Mouse (Mus musculus) hindbrain, postnatal 0 days (tissue): ENCODE results near the gene Zfp52. TPM values are rescaled to one million over a fixed set of nuclear protein-coding genes. Genes with fewer than 3 reads are reported as not detected.

Experiments used
- ATAC-seq: fragments of 200-750 bp; cut with Nextera tagmentation; 2 replicates; pipeline ENCODE4 v1.8.0; 2017; ENCODE audit warnings: mild to moderate bottlenecking, moderate TSS enrichment, moderate library complexity
- DNase-seq: peaks from one replicate; pipeline ENCODE4 v3.0.0-alpha.2; 2015; ENCODE audit warnings: low spot score
- H3K27ac ChIP-seq: fragments of 300-500 bp; sonication (generic); 2 replicates; pipeline ENCODE4 v1.5.1; 2014; ENCODE audit warnings: mild to moderate bottlenecking
- H3K27me3 ChIP-seq: fragments of 300-500 bp; sonication (generic); 2 replicates; pipeline ENCODE4 v1.6.1; 2014; ENCODE audit warnings: low read length, mixed read lengths; ENCODE audit not compliant: insufficient read depth
- H3K36me3 ChIP-seq: fragments of 300-500 bp; sonication (generic); 2 replicates; pipeline ENCODE4 v1.6.1; 2014; ENCODE audit warnings: low read length, mixed read lengths; ENCODE audit not compliant: insufficient read depth
- H3K4me1 ChIP-seq: fragments of 300-500 bp; sonication (generic); 2 replicates; pipeline ENCODE4 v1.6.1; 2014; ENCODE audit warnings: antibody characterized with exemption, low read length, mixed read lengths; ENCODE audit not compliant: insufficient read depth
- H3K4me2 ChIP-seq: fragments of 300-500 bp; sonication (generic); 2 replicates; pipeline ENCODE4 v1.6.1; 2014; ENCODE audit warnings: low read depth, mild to moderate bottlenecking, low read length, moderate library complexity, mixed read lengths
- H3K4me3 ChIP-seq: fragments of 300-500 bp; sonication (generic); 2 replicates; pipeline ENCODE4 v1.5.1; 2014; ENCODE audit warnings: low read length
- H3K9ac ChIP-seq: fragments of 300-500 bp; sonication (generic); replicated peaks from 2 replicates; pipeline ENCODE4 v1.6.1; 2014; ENCODE audit warnings: mild to moderate bottlenecking, low read length, moderate library complexity, mixed read lengths
- H3K9me3 ChIP-seq: fragments of 300-500 bp; sonication (generic); 2 replicates; pipeline ENCODE4 v1.6.1; 2016; ENCODE audit warnings: low read length, mixed read lengths
- CTCF ChIP-seq: IDR thresholded peaks from 2 replicates; pipeline ENCODE4 v1.5.1; 2016; ENCODE audit warnings: antibody characterized with exemption, control low read depth, low read depth
- WGBS: fragments of 180-500 bp; shearing (Covaris S2); extraction: QIAGEN DNeasy Blood & Tissue Kit; methylation state at CpG from one replicate; pipeline ENCODE4 v1.1.7; 2014; 5-methylcytosine and 5-hydroxymethylcytosine counted together
- polyA plus RNA-seq: library from polyadenylated mRNA; unstranded; fragments of >200 nt; fragmentation: Nextera tagmentation; extraction: Ambion mirVana; gene quantifications from 2 replicates; pipeline ENCODE4 v1.2.1, GENCODE M21; 2015
- total RNA-seq: library from RNA; depleted of rRNA; stranded (reverse); fragments of >200 nt; gene quantifications from 2 replicates; pipeline ENCODE4 v1.2.3, GENCODE M21; 2014; rRNA removed

The Zfp52 gene
- 2.0 and 2.1 TPM in 2 replicates for total RNA-seq
- polyA plus RNA-seq: 2.1 and 2.3 TPM in 2 replicates

DNA sequence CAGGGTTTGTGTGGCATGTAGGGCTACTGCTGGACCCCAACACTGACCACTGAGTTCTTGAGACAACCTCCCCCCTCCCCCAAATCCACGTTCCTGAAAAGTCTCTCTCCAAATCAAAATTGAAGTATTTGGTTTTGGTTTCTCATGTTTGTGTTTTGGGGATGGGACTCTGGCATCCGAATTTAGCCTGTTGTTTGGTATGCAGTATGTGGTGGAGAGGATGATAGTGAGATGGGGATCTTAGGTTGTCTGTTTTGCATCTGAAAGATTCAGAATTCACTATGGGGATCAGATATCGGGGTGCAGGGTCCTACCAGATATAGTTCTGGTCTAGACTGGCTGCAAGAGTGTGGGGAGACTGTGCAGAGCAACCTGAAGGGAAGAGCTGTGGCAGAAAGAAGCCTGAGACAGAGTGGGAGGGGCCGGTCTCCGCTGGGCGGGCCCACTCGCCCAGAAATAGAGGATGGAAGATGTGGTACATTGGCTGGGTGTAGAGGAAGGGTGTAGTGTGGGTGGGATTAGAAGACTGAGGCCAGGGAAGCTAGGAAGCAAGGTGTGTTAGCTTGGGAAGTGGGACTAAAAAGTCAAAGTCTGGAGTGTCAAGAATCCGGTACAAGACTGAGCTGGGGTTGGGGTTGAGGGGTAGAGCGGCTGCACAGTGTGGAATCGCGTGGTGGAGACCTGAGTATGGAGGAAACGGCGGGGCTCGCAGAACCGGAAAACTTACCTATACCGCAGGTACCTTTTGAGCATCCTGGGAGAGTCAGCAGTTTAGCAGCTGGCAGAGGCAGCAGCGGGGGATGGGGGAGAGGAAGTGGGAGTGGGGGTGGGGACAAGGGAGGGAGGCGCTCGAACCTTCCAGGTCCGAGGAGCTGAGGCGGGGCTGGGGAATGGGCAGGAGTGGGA is at the start of gene Zfp52:
Gene Zfp52, plus strand, starts transcription at position 444 of the 906 bp plus-strand sequence.
- Histone ChIP-seq H3K4me2 (peak within 1 kb of the TSS; percentile 91), H3K27me3 (no peaks in the 10 kb centered on the region), H3K36me3 (no peaks in the 10 kb centered on the region), H3K4me1 (no peaks in the 10 kb centered on the region), H3K27ac (peak within 1 kb of the TSS; percentile 65), H3K4me3 (peak within 1 kb of the TSS; percentile 51), H3K9me3 (no peaks in the 10 kb centered on the region), H3K9ac (peak within 1 kb of the TSS; percentile 57)
- DNase-seq: peak; percentile 39
- 3% methylated on average over 20 of the region's 21 CpGs for WGBS
- ATAC-seq: peak; percentile 42
- TF ChIP-seq CTCF: no peak

DNA sequence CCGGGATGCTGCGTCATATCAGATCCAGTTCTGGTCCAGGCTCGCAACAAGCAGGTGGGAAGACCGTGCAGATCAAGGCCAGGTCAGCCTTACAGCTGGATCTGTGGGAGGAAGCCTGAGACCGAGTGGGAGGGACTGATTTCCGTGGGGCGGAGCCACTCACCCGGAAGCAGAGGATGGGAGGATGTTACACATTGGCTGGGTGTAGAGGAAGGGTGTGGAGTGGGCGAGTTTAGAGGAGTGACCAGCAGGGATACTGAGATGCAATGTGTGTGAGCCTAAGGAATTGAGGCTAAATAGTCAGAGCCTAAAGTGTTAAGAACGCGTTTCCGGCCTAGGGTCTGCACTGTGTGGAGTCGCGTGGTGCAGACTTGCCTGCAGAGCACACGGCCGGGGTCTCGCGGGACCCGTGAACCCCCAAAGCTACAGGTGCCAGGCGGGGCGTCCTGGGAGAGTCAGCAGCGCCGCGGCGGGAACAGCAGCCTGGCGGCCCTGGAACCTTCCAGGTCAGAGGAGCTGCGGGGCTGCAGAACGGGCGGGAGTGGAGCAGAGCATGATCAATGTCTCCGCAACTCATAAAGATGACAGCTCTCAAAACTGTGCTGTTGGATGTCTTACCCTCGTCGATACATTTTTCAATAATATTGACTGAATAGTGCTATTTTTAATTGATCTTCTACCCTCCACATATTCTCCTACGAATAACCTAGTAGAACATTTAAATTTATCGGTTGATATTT is 46.4 kb upstream of the Zfp52 start, which contains the start of gene Zfp53:
Gene Zfp53, plus strand, starts transcription at position 239 of the 740 bp plus-strand sequence.
- peak within 1 kb of the TSS; percentile 83 for H3K4me2 ChIP-seq
- H3K9ac ChIP-seq: peak within 1 kb of the TSS; percentile 78
- no peaks in the 10 kb centered on the region for H3K27me3 ChIP-seq
- H3K9me3 ChIP-seq: no peaks in the 10 kb centered on the region
- H3K4me3 ChIP-seq: peak within 1 kb of the TSS; percentile 92
- 2% methylated on average over 34 of the region's 34 CpGs for WGBS
- peak within 1 kb of the TSS; percentile 79 for H3K27ac ChIP-seq
- DNase-seq (peak; percentile 88), ATAC-seq (peak; percentile 100)
- H3K4me1 ChIP-seq: 0 out of 2 replicates have a peak, but pooled peaks cover 5% of the 10 kb centered on the region
- TF ChIP-seq CTCF: peak; percentile 27
- H3K36me3 ChIP-seq: no peaks in the 10 kb centered on the region

DNA sequence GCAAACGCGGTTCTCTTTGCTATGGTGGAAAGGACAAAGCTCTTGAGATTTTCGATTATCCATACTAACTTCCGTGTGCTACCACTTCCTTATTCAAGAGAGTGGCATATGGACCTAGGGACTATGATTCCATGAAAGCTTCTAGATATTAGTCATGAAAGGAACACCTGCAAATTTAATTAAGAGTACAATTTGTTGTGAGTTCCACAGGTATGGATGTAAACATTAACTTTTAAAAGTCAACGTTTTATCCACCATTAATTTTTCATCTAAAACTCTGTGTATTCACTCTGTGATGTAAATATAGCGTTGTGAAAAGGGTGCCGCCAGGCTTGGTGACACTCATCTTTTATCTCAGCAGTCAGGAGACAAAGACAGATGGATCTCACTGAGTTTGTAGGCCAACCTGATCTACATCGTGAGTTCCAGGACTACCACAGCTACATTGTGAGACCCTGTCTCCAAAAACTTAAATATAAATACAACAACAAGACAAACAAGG is 45.8 kb upstream of the Zfp52 start:
- Histone ChIP-seq H3K36me3 (no peaks in the 10 kb centered on the region), H3K4me3 (peak overlapping the region; percentile 92), H3K27ac (peak overlapping the region; percentile 79; the same call in 1 of the 2 replicates), H3K9ac (peak overlapping the region; percentile 78), H3K9me3 (no peaks in the 10 kb centered on the region), H3K4me1 (0 out of 2 replicates have a peak, but pooled peaks cover 5% of the 10 kb centered on the region), H3K27me3 (no peaks in the 10 kb centered on the region), H3K4me2 (peak overlapping the region; percentile 83)
- TF ChIP-seq CTCF: no peak
- 16% methylated on average over 8 of the region's 8 CpGs for WGBS
- no peak for ATAC-seq
- peak; percentile 1 for DNase-seq

DNA sequence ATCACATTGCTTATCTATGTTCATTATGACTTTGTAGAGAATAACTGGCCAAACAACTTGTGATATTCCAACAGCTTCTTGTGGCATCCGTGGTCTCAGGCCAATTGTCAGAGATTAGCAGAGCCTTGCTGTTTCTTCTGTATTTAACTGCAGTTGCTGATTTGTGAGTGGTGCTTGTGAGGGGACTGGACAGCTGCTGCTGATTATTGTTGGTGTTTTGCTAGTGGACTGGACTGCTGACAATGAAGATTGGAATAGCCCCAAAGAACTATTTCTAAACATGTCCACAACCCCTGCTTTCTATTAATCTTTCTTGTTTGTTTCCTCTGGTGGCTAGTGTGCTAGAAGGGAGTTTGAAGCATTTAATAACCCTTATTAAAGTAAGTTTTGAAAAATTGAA is 34.0 kb upstream of the Zfp52 start:
- TF ChIP-seq CTCF: no peak
- WGBS: 80% methylated on average over 1 of the region's 1 CpGs
- no peak for ATAC-seq

DNA sequence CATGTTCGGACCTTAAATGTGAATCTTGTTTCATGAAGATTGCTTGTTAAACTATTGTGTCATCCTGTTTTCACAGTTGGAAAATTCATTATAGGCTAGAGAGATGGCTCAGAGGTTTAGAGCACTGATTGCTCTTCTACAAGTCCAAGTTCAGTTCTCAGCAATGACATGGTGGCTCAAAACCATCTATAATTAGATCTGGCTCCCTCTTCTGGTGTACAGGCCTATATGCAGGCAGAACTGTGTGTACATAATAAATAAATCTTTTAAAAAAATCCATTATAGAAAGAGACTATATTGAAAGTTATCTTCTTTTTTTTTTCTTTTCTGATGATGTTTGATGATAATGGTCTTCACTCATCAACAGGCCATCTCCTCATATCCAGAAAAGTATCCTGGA is 30.8 kb upstream of the Zfp52 start:
- peaks cover 14% of the 10 kb centered on the region for H3K36me3 ChIP-seq
- H3K4me3 ChIP-seq: no peak overlapping the region
- no peaks in the 10 kb centered on the region for H3K4me1 ChIP-seq
- no peak overlapping the region for H3K27ac ChIP-seq
- H3K9me3 ChIP-seq: no peaks in the 10 kb centered on the region
- no peak for DNase-seq
- no peak overlapping the region for H3K9ac ChIP-seq
- WGBS: 95% methylated on average over 1 of the region's 1 CpGs
- no peak for TF ChIP-seq CTCF
- no peak overlapping the region for H3K4me2 ChIP-seq
- no peaks in the 10 kb centered on the region for H3K27me3 ChIP-seq
- ATAC-seq: no peak

More for the DNA sequence above, 34.0 kb upstream of the Zfp52 start:
- H3K9me3 ChIP-seq: no peaks in the 10 kb centered on the region
- H3K36me3 ChIP-seq: peaks cover 6% of the 10 kb centered on the region; the same call in 1 of the 2 replicates
- no peaks in the 10 kb centered on the region for H3K4me1 ChIP-seq
- H3K4me2 ChIP-seq: no peak overlapping the region
- no peak overlapping the region for H3K27ac ChIP-seq
- H3K27me3 ChIP-seq: no peaks in the 10 kb centered on the region
- H3K9ac ChIP-seq: no peak overlapping the region
- DNase-seq: no peak
- H3K4me3 ChIP-seq: no peak overlapping the region

DNA sequence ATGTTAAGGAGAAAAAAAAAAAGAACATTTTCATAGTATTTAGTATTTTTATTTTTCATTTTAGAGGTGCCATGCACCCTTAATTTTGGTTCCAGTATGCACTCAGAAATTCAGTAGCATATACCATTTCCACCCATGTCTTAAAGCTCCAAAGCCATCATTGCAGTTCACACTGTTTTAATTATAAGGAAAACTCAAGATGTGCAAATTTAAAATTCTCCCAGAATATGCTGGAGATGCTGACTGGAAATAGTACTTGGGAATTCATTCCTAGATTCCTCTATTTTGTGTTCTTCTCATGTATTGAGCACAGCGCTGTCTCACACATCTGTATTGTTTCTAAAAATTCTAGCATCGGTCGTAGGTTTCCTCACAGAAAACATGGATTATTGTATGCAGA is 29.1 kb upstream of the Zfp52 start:
- 94% methylated on average over 3 of the region's 3 CpGs for WGBS
- ATAC-seq: no peak
- no peaks in the 10 kb centered on the region for H3K27me3 ChIP-seq

More for the DNA sequence above, 29.1 kb upstream of the Zfp52 start:
- Histone ChIP-seq H3K36me3 (peaks cover 14% of the 10 kb centered on the region), H3K4me3 (no peak overlapping the region), H3K9me3 (no peaks in the 10 kb centered on the region), H3K4me1 (no peaks in the 10 kb centered on the region), H3K4me2 (no peak overlapping the region), H3K9ac (no peak overlapping the region), H3K27ac (no peak overlapping the region)
- no peak for TF ChIP-seq CTCF
- no peak for DNase-seq
